Mouse (Mus musculus) telencephalon, adult 2 months (tissue): ENCODE measurements around the gene Insc.
A peak's percentile ranks its signal among the peaks of the same experiment; 100 is the strongest.

ENCODE experiments used
- DNase-seq: peaks from one replicate; pipeline ENCODE4 v3.0.0-alpha.2; 2011; ENCODE audit warnings: low read depth, low spot score

Gene Insc

GRCm38 (mm10) chr7:114762660-114763059, 19.2 kb downstream of the Insc start:
- DNase-seq: no peak

GRCm38 (mm10) chr7:114765273-114765672, 21.8 kb downstream of the Insc start:
- DNase-seq: no peak

- no peak for DNase-seq
These were observed 23.0 kb downstream of the Insc start for GRCm38 (mm10) chr7:114766523-114766922.

GRCm38 (mm10) chr7:114768516-114768915, 25.0 kb downstream of the Insc start:
- no peak for DNase-seq

GRCm38 (mm10) chr7:114769041-114769440, 25.5 kb downstream of the Insc start:
- no peak for DNase-seq

- DNase-seq: no peak
These were observed 27.1 kb downstream of the Insc start for GRCm38 (mm10) chr7:114770586-114770985.

- no peak for DNase-seq
These were observed 28.3 kb downstream of the Insc start for GRCm38 (mm10) chr7:114771801-114772200.

GRCm38 (mm10) chr7:114773781-114774180, 30.3 kb downstream of the Insc start:
- DNase-seq: no peak

- no peak for DNase-seq
These were observed 32.4 kb downstream of the Insc start for GRCm38 (mm10) chr7:114775856-114776255.

GRCm38 (mm10) chr7:114778156-114778770, 34.8 kb downstream of the Insc start:
- DNase-seq: no peak

- no peak for DNase-seq
These were observed 35.7 kb downstream of the Insc start for GRCm38 (mm10) chr7:114779056-114779660.

- no peak for DNase-seq
These were observed 39.8 kb downstream of the Insc start for GRCm38 (mm10) chr7:114783291-114783690.

GRCm38 (mm10) chr7:114791087-114791486, 47.6 kb downstream of the Insc start:
- no peak for DNase-seq

GRCm38 (mm10) chr7:114792026-114792425, 48.5 kb downstream of the Insc start:
- DNase-seq: no peak

- DNase-seq: no peak
These were observed 50.9 kb downstream of the Insc start for GRCm38 (mm10) chr7:114794400-114794799.

GRCm38 (mm10) chr7:114802576-114802975, 59.1 kb downstream of the Insc start:
- DNase-seq: peak; percentile 9

- no peak for DNase-seq
These were observed 61.8 kb downstream of the Insc start for GRCm38 (mm10) chr7:114805311-114805710.

GRCm38 (mm10) chr7:114807343-114807742, 63.8 kb downstream of the Insc start:
- DNase-seq: peak; percentile 82

- DNase-seq: no peak
These were observed 64.8 kb downstream of the Insc start for GRCm38 (mm10) chr7:114808341-114808740.

GRCm38 (mm10) chr7:114817291-114817806, 73.9 kb downstream of the Insc start:
- DNase-seq: peak; percentile 31

GRCm38 (mm10) chr7:114817879-114818278, 74.4 kb downstream of the Insc start:
- no peak for DNase-seq

GRCm38 (mm10) chr7:114818351-114818750, 74.9 kb downstream of the Insc start:
- DNase-seq: no peak

GRCm38 (mm10) chr7:114818836-114819235, 75.3 kb downstream of the Insc start:
- DNase-seq: no peak
